Mouse (Mus musculus) cortical plate, adult 2 months (tissue): ENCODE measurements around the gene Ankrd55. TPM values are rescaled to one million over a fixed set of nuclear protein-coding genes. Genes with fewer than 3 reads are reported as not detected.

ENCODE experiments used
- H3K27ac ChIP-seq: fragments of 200-500 bp; 2 replicates; pipeline ENCODE4 v1.5.1; 2012; ENCODE audit warnings: low read length, control low read depth, inconsistent platforms; ENCODE audit not compliant: insufficient read depth
- H3K4me1 ChIP-seq: fragments of 200-500 bp; 2 replicates; pipeline ENCODE4 v1.6.1; 2011; ENCODE audit warnings: low read length; ENCODE audit not compliant: control insufficient read depth, insufficient read depth
- H3K4me3 ChIP-seq: fragments of 200-500 bp; 2 replicates; pipeline ENCODE4 v1.5.1; 2011; ENCODE audit warnings: mild to moderate bottlenecking, low read length, control low read depth; ENCODE audit not compliant: insufficient read depth
- CTCF ChIP-seq: fragments of 200-500 bp; IDR thresholded peaks from 2 replicates; pipeline ENCODE4 v1.5.1; 2011; ENCODE audit warnings: mild to moderate bottlenecking, control low read depth, low read length; ENCODE audit not compliant: insufficient read depth; ENCODE audit errors: extremely low read depth
- POLR2A ChIP-seq: fragments of 200-500 bp; IDR thresholded peaks from 2 replicates; pipeline ENCODE4 v1.6.1; 2011; ENCODE audit warnings: mild to moderate bottlenecking, low read length, control low read depth; ENCODE audit not compliant: insufficient read depth; ENCODE audit errors: extremely low read depth
- polyA plus RNA-seq: library from polyadenylated mRNA; depleted of rRNA; stranded (reverse); fragments of >200 nt; gene quantifications from 2 replicates; pipeline ENCODE4 v1.2.3, GENCODE M21; 2012

Ankrd55 gene
- polyA plus RNA-seq, 1 experiment = 2.6 TPM

DNA sequence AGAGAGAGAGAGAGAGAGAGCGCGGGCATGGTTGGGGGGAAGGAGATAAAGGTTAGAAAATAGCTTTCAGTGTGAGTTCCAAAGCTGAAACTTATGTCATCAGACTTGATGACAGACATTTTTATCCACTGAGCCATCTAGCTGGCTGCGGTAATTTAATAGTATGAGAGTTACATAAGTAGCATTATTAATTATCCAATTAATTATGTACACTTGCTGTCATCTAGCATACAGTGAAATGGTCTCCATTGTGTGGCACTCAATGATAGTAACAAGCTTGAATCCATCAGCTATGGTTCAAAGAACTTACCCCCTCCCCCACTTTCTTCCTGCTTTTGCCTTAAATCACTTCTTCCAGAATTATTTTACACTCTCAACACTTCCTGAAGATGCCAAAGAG lies 75.5 kb downstream of the Ankrd55 start:
- Histone ChIP-seq H3K27ac (no peak overlapping the region), H3K4me3 (no peak overlapping the region), H3K4me1 (no peaks in the 10 kb centered on the region)
- TF ChIP-seq POLR2A (no peak), CTCF (no peak)

DNA sequence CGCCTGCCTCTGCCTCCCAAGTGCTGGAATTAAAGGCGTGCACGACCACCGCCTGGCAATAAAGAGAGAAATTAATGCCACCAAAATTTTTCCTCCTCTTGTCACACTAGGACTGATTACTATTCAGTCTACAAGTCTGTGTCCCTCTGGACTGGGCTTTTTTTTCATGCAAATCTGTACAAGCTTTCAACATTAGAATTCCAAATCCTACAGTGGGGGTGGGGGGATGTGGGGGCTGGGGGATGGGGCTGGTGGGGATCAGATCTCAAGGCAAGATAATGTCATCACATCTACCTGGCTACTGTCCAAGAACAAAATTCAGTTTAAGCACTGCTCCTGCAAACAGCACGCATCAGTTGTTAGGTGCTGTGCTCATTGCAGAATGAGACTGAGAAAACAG lies 76.4 kb downstream of the Ankrd55 start:
- TF ChIP-seq CTCF (no peak), POLR2A (no peak)
- no peaks in the 10 kb centered on the region for H3K4me1 ChIP-seq

DNA sequence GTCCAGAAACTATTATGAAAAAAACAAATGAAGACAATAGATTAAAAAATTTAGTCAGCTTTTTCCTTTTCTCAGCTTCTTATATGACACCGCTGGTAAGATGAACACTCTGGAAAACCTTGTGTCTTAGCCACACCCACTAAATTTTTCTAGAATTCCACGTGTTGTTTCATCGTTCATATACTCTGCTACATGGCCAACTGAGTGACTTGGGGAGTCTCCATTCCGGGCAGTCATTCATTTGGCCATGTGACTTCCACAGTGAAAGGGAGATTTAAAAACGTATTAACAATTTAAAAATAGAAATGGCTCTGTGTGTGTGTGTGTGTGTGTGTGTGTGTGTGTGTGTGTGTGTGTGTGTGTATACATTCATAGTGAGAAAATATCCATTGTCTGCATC lies 77.1 kb downstream of the Ankrd55 start:
- Histone ChIP-seq H3K4me1 (no peaks in the 10 kb centered on the region), H3K4me3 (no peak overlapping the region), H3K27ac (no peak overlapping the region)
- TF ChIP-seq POLR2A = no peak
- no peak for TF ChIP-seq CTCF

More for the DNA sequence above, 76.4 kb downstream of the Ankrd55 start:
- Histone ChIP-seq H3K4me3 (no peak overlapping the region), H3K27ac (no peak overlapping the region)

GRCm38 (mm10) chr13:112365762-112366161 lies 77.5 kb downstream of the Ankrd55 start:
- no peak for TF ChIP-seq POLR2A
- TF ChIP-seq CTCF = no peak
- H3K4me1 ChIP-seq = no peaks in the 10 kb centered on the region
- no peak overlapping the region for H3K27ac ChIP-seq
- H3K4me3 ChIP-seq = no peak overlapping the region

GRCm38 (mm10) chr13:112366321-112367029 lies 78.2 kb downstream of the Ankrd55 start:
- H3K4me1 ChIP-seq = no peaks in the 10 kb centered on the region
- H3K27ac ChIP-seq = no peak overlapping the region
- H3K4me3 ChIP-seq = no peak overlapping the region
- TF ChIP-seq CTCF = no peak
- TF ChIP-seq POLR2A = no peak

DNA sequence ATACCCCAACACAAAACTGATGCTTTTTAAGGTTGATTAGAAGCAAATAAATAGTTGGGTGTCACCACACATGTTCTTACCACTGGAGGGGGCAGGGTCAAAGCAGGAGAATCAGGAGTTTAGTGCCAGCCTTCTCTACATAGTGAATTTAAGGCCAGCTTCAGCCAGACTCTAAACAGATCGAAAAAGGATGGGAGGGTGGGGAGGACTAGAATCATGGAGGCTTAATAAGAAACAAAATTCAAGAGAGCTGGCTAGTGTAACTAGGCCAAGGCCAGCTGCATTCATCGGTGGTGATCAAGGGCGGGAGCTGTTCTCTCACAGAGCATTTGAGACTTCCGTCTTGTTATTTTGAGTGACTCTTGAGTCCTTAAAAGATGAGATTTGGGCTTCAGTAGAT lies 83.5 kb downstream of the Ankrd55 start:
- Histone ChIP-seq H3K27ac (no peak overlapping the region), H3K4me1 (no peaks in the 10 kb centered on the region), H3K4me3 (no peak overlapping the region)
- TF ChIP-seq POLR2A (no peak), CTCF (no peak)

DNA sequence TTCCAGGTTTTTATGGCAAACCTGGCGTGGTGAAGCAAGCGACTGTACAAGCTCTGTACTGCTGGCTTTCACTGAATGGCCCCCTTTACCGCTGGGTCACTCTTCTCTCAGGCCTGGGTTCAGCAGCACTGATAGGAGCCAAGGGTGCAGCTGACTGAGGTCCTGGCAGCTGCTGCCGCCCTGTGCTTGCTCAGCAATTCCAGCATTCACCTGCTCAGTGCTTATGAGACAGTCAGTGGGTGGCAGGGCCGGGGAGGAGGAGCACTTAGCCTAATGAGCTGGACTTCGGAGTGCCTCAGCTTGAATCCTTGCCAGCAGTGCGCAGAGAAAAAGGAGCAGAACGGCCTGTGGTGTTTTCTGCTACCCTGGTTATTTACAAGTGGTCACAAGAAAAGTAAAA lies 87.5 kb downstream of the Ankrd55 start:
- no peak overlapping the region for H3K4me3 ChIP-seq
- no peaks in the 10 kb centered on the region for H3K4me1 ChIP-seq
- TF ChIP-seq CTCF = no peak
- no peak for TF ChIP-seq POLR2A
- no peak overlapping the region for H3K27ac ChIP-seq

GRCm38 (mm10) chr13:112378782-112379305 lies 90.6 kb downstream of the Ankrd55 start:
- TF ChIP-seq POLR2A (no peak), CTCF (no peak)
- Histone ChIP-seq H3K4me3 (no peak overlapping the region), H3K4me1 (no peaks in the 10 kb centered on the region), H3K27ac (no peak overlapping the region)

DNA sequence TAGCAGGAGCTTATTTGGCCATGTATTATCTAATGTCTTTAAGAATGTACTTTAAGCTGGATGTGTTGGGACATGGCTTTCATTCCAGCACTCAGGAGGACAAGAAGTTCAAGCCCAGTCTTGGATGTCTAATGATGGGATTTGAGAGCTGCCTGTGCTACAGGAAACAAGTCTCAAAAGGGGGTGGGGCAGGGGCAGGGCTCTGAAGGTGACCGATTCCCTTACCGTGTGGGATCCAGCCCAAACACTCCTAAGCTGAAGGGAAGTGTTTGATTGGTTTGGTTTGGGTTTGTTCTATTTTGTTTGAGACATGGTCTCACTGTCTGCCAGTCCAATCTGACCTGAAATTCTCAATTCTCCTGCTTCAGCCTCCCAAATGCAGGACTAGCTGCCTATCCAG lies 93.2 kb downstream of the Ankrd55 start:
- Histone ChIP-seq H3K27ac (no peak overlapping the region), H3K4me3 (no peak overlapping the region), H3K4me1 (no peaks in the 10 kb centered on the region)
- TF ChIP-seq POLR2A (no peak), CTCF (no peak)

- Histone ChIP-seq H3K27ac (no peak overlapping the region), H3K4me1 (no peaks in the 10 kb centered on the region), H3K4me3 (no peak overlapping the region)
- no peak for TF ChIP-seq CTCF
- no peak for TF ChIP-seq POLR2A
These were observed 94.2 kb downstream of the Ankrd55 start for GRCm38 (mm10) chr13:112382457-112382856.
